Mouse (Mus musculus) adipocyte (in vitro differentiated cells): ENCODE data around the gene Abcb4.
"Not testable (repeated sequence)": the region's sequence is repeated elsewhere in the genome, so short reads cannot be mapped to it uniquely, and the experiment has no call there.

Experiments used
- DNase-seq: peaks from one replicate; pipeline ENCODE4 v3.0.0-alpha.2; 2016; ENCODE audit warnings: low spot score

Gene Abcb4

GRCm38 (mm10) chr5:9000006-9000405 is 106.5 kb downstream of the Abcb4 start:
- DNase-seq, result not testable (repeated sequence)

GRCm38 (mm10) chr5:9006585-9006984 is 113.1 kb downstream of the Abcb4 start:
- DNase-seq, result not testable (repeated sequence)
